Mouse (Mus musculus) heart, embryonic 11.5 days (tissue): Measurements from ENCODE around the gene Tor1a. TPM values are rescaled to one million over a fixed set of nuclear protein-coding genes. Genes with fewer than 3 reads are reported as not detected.

ENCODE experiments used
- ATAC-seq: fragments of 200-750 bp; cut with Nextera tagmentation; replicated peaks from 2 replicates; pipeline ENCODE4 v1.8.0; 2017; ENCODE audit warnings: moderate library complexity; ENCODE audit not compliant: insufficient number of reproducible peaks, low FRiP score, low TSS enrichment
- H3K27ac ChIP-seq: fragments of 300-500 bp; sonication (generic); 2 replicates; pipeline ENCODE4 v1.5.1; 2014; ENCODE audit warnings: mild to moderate bottlenecking, low read depth, low read length
- H3K27me3 ChIP-seq: fragments of 300-500 bp; sonication (generic); 2 replicates; pipeline ENCODE4 v1.6.1; 2014; ENCODE audit warnings: mild to moderate bottlenecking, low read length, mixed read lengths; ENCODE audit not compliant: control insufficient read depth, insufficient read depth
- H3K36me3 ChIP-seq: fragments of 300-500 bp; sonication (generic); 2 replicates; pipeline ENCODE4 v1.6.1; 2014; ENCODE audit warnings: mild to moderate bottlenecking, low read length, moderate library complexity, mixed read lengths; ENCODE audit not compliant: control insufficient read depth, insufficient read depth
- H3K4me1 ChIP-seq: fragments of 300-500 bp; sonication (generic); 2 replicates; pipeline ENCODE4 v1.6.1; 2014; ENCODE audit warnings: low read length; ENCODE audit not compliant: control insufficient read depth, insufficient read depth
- H3K4me2 ChIP-seq: fragments of 300-500 bp; sonication (generic); 2 replicates; pipeline ENCODE4 v1.6.1; 2014; ENCODE audit warnings: mild to moderate bottlenecking, moderate library complexity
- H3K4me3 ChIP-seq: fragments of 300-500 bp; sonication (generic); 2 replicates; pipeline ENCODE4 v1.5.1; 2014; ENCODE audit warnings: low read depth, low read length
- H3K9ac ChIP-seq: fragments of 300-500 bp; sonication (generic); 2 replicates; pipeline ENCODE4 v1.6.1; 2014; ENCODE audit warnings: mild to moderate bottlenecking, low read depth, low read length, moderate library complexity
- H3K9me3 ChIP-seq: fragments of 300-500 bp; sonication (generic); replicated peaks from 2 replicates; pipeline ENCODE4 v1.6.1; 2016; ENCODE audit warnings: low read length; ENCODE audit not compliant: control insufficient read depth
- WGBS: fragments of 180-500 bp; shearing (Covaris S2); extraction: QIAGEN DNeasy Blood & Tissue Kit; methylation state at CpG from one replicate; pipeline ENCODE4 v1.1.7; 2014; ENCODE audit not compliant: insufficient replicate concordance; 5-methylcytosine and 5-hydroxymethylcytosine counted together
- polyA plus RNA-seq: library from polyadenylated mRNA; unstranded; fragments of >200 nt; fragmentation: Nextera tagmentation; extraction: Ambion mirVana; gene quantifications from 2 replicates; pipeline ENCODE4 v1.2.1, GENCODE M21; 2014

The Tor1a gene
- polyA plus RNA-seq, 1 experiment from 2014 or later = 54.9 TPM

DNA sequence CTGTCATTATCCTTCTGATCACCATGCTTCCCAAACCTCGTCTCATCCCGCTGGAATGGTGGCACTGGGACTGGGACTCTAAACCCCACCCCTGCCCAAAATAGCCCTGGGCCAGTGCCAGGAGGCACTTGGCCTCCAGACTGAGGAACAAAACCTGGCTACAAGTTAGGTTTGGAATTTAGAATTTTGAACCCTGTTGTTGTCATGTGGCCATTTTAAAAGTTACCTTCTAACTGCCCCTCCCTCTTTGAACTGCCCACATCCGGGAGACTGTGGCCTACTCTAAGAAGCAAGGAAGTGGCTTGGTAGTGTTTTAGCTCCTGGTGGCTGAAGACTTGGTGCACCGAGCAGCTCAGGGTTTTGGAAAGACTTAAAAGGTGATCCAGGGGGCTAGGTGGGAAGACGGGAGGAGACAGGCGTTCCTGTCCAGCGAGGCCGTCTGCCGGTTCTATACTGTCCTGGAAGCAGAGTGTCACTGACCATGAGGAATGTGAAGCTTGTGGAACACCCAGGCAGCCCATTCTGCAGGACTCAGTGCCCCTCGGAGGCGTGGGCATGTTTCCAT is 27.8 kb upstream of the Tor1a start:
- peaks cover 16% of the 10 kb centered on the region for H3K4me1 ChIP-seq
- ATAC-seq = no peak
- peak overlapping the region; percentile 36; the same call in 1 of the 2 replicates for H3K9ac ChIP-seq
- H3K27me3 ChIP-seq = no peaks in the 10 kb centered on the region
- H3K4me2 ChIP-seq = peak overlapping the region; percentile 46
- no peaks in the 10 kb centered on the region for H3K36me3 ChIP-seq
- no peak overlapping the region for H3K4me3 ChIP-seq
- H3K9me3 ChIP-seq = no peaks in the 10 kb centered on the region
- peak overlapping the region; percentile 57; the same call in 1 of the 2 replicates for H3K27ac ChIP-seq
- 70% methylated on average over 11 of the region's 11 CpGs for WGBS

DNA sequence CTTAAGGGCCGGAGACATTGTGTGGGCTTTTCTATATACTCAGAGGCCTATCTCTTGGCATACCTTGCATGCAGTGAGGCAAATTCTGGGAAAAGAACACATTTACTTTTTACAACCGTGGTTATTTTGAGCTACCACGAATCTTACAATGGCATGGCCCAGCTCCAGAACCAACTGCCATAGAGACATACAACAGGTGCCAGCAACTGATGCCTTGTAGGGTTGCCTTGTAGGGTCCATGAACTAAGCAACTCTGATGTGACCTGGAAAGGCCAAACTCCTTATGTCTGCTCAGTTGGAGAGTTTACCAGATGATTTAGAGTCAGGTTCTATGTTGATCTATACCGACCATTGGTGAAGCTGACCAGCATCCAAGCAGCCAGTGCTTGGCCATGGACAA is 27.1 kb upstream of the Tor1a start:
- WGBS = 90% methylated on average over 4 of the region's 4 CpGs
- Histone ChIP-seq H3K4me2 (no peak overlapping the region), H3K27me3 (no peaks in the 10 kb centered on the region), H3K4me1 (peaks cover 16% of the 10 kb centered on the region), H3K27ac (no peak overlapping the region), H3K36me3 (no peaks in the 10 kb centered on the region), H3K4me3 (no peak overlapping the region), H3K9me3 (no peaks in the 10 kb centered on the region), H3K9ac (no peak overlapping the region)
- no peak for ATAC-seq

DNA sequence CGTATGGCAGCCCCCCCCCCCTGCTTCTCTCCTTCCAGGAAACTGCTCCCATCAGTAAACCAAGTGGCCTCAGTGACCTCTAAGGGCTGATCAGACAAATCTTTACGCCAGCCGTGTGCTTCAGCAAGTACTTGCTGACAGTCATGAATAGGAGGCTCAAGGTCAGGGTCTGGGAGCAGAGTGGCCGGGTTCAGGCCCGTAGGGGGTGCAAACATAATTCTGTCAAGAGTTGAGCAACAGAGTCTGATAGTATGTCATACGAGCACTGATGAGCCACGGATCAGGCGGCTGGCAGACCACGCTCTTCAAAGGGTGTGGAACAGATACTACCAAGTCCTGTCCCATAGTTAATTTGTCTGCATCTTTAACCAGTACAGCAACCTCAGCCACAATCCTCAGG is 22.5 kb upstream of the Tor1a start:
- no peak for ATAC-seq
- H3K36me3 ChIP-seq = no peaks in the 10 kb centered on the region
- H3K9ac ChIP-seq = no peak overlapping the region
- H3K4me3 ChIP-seq = no peak overlapping the region
- no peaks in the 10 kb centered on the region for H3K9me3 ChIP-seq
- H3K4me2 ChIP-seq = no peak overlapping the region
- H3K27ac ChIP-seq = no peak overlapping the region
- H3K27me3 ChIP-seq = no peaks in the 10 kb centered on the region
- 79% methylated on average over 9 of the region's 9 CpGs for WGBS
- H3K4me1 ChIP-seq = peaks cover 7% of the 10 kb centered on the region; the same call in 1 of the 2 replicates

DNA sequence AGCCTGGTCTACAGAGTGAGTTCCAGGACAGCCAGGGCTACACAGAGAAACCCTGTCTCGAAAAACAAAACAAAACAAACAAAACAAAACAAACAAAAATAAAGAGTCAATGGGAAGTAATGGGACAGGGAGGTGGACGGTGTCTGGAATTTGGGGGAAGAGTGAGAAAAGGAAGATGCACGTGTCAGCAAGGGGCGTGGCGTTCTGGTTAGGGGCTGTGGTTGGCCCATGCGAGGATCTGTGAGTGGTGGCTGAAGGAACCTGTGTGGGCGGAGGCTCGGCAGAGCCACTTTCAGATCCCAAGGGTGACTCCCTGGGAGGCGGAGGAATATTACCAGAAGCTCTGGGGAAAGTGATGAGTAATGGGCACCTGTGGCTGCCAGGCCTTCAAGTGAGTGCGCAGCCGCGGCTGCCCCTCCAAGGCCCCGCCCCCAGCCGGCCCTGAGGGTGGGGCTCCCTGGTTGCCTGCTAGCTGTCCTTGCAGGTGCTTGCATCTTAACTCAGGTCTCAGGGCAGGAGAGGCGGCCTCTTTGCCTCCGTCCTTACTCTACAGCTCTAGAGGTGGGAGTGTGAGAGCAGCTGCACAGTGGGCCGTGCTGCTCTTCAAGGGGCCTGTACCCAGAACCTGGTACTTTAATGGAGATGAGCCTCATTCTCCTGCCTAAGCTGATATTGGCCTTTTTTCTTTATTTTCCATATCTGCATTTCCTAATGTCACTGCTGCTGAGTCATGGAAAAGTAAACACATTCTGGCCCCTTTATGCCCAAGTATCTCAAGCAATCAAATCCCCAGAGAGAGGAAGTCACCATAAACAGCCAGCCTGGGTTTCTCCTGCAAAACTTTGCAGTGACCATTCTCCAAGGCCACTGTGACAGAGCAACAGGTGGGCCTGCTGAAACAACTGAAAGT is 17.6 kb upstream of the Tor1a start:
- H3K4me1 ChIP-seq = peaks cover 19% of the 10 kb centered on the region
- H3K4me2 ChIP-seq = peak overlapping the region; percentile 12
- H3K9ac ChIP-seq = no peak overlapping the region
- no peak overlapping the region for H3K27ac ChIP-seq
- no peaks in the 10 kb centered on the region for H3K9me3 ChIP-seq
- 21% methylated on average over 17 of the region's 17 CpGs for WGBS
- H3K36me3 ChIP-seq = no peaks in the 10 kb centered on the region
- no peak for ATAC-seq
- H3K4me3 ChIP-seq = no peak overlapping the region
- no peaks in the 10 kb centered on the region for H3K27me3 ChIP-seq

DNA sequence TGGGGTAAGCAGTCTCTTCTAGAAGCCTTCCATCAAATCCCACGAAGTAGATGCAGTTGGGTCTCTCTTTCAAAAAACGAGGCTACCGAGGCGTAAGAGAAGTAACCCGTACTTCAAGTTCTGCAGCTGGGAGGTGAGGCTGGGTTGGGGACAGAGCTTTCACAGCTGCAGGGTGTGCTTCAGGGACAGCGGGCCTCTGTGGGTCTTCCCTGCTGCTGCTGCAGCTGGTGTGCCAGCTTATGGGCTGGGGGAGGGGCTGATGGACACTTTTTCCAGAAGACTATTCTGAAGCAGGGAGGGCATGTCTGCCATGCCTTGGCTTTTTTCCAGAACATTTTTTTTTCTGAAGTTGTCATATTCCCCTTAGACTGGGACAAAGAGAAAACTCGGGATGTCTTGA is 15.3 kb upstream of the Tor1a start:
- Histone ChIP-seq H3K36me3 (peaks cover 11% of the 10 kb centered on the region; the same call in 1 of the 2 replicates), H3K4me2 (peak overlapping the region; percentile 91), H3K4me3 (peak overlapping the region; percentile 85), H3K4me1 (peaks cover 19% of the 10 kb centered on the region), H3K27me3 (no peaks in the 10 kb centered on the region), H3K27ac (no peak overlapping the region), H3K9me3 (no peaks in the 10 kb centered on the region), H3K9ac (peak overlapping the region; percentile 74; the same call in 1 of the 2 replicates)
- WGBS = 54% methylated on average over 7 of the region's 7 CpGs
- no peak for ATAC-seq

DNA sequence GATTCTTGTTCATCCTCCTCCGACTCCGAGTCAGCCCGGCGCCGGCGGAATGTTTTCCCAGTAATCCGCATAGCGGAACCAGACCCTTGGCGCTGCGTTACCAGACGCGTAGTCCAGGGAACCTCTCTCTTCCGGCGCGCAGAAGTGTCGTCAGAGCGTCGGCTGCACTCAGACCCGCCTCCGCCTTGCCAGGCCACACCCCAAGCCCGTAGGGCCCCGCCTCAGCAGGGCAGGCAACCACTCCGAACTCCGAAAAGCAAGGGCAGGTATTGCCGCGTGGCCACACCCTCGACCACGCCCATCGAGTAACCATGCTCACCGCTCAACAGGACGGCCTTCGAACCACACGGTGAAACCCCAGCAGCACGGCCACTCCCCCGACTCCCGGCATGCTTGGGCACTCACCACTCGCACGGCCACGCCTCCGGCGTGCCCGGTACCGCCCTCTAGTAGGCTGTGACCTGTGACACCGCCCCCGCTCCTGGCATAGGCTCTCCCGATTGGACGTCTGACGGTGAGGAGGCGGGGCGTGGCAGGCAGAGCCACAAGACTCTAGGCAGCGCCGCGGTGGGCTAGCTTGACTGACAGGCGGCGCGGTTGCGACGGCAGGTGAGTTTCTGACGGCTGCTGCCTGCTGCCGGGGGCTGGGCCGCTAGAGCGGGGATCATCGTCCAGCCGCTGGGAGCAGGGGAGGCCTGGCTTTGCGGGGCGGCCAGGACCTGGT is 14.2 kb upstream of the Tor1a start, which contains the start of the genes BC005624 and Usp20:
BC005624 (minus strand) TSS at position 412 of the 724 bp plus-strand sequence.
Usp20 (plus strand) TSS at position 490 of the 724 bp plus-strand sequence.
- Histone ChIP-seq H3K36me3 (peaks cover 18% of the 10 kb centered on the region; the same call in 1 of the 2 replicates), H3K27me3 (no peaks in the 10 kb centered on the region), H3K4me1 (peaks cover 19% of the 10 kb centered on the region), H3K4me2 (peak within 1 kb of the TSS; percentile 91), H3K9ac (peak within 1 kb of the TSS; percentile 74), H3K4me3 (peak within 1 kb of the TSS; percentile 85), H3K9me3 (no peaks in the 10 kb centered on the region), H3K27ac (peak within 1 kb of the TSS; percentile 17)
- WGBS = under 1% methylated on average over 66 of the region's 66 CpGs
- peak; percentile 96 for ATAC-seq

DNA sequence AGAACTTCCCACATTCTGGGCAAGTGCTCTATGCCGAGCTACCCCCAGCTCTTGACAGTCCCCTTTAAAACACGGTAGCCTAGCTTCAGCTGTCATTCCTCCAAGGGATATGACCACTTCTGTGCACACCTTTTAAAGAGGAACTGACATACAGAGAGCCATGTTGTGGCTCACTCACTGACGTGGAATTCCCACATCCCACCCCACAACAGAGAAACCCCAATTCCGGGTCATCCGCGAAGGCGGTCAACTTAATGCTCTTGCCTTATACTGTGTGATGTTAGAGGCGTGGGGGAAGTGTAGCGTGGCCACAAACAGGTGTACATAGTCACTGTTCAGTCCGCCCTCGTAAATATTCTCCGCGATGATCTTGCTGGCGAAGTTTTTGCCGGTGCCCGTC is 907 bp downstream of the Tor1a start:
- Histone ChIP-seq H3K27ac (no peak overlapping the region), H3K4me3 (peak overlapping the region; percentile 98), H3K4me1 (peaks cover 10% of the 10 kb centered on the region), H3K9me3 (no peaks in the 10 kb centered on the region), H3K9ac (peak overlapping the region; percentile 90), H3K36me3 (peaks cover 9% of the 10 kb centered on the region; the same call in 1 of the 2 replicates), H3K27me3 (no peaks in the 10 kb centered on the region), H3K4me2 (peak overlapping the region; percentile 68)
- WGBS = 22% methylated on average over 16 of the region's 16 CpGs
- no peak for ATAC-seq

DNA sequence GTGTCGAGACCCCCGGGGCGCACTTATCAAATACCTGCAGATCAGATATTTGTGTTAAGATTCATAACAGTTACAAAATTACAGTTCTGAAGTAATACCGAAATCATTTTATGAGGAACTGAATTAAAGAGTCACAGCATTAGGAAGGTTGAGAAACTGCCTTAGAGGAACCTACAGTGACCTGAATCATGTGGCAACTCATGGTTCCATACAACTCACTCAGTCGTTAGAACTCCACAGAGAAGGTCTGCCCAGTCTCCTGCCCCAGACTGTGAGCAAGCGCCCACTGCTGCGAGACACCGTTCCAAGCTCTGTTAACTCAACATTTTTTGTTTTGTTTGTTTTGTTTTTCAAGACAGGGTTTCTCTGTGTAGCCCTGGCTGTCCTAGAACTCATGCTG is 2.1 kb downstream of the Tor1a start:
- H3K27ac ChIP-seq = no peak overlapping the region
- H3K4me2 ChIP-seq = no peak overlapping the region
- WGBS = 88% methylated on average over 8 of the region's 8 CpGs
- peaks cover 10% of the 10 kb centered on the region for H3K4me1 ChIP-seq
- H3K27me3 ChIP-seq = no peaks in the 10 kb centered on the region
- H3K36me3 ChIP-seq = peaks cover 14% of the 10 kb centered on the region; the same call in 1 of the 2 replicates
- H3K9ac ChIP-seq = no peak overlapping the region
- ATAC-seq = no peak
- no peaks in the 10 kb centered on the region for H3K9me3 ChIP-seq
- H3K4me3 ChIP-seq = no peak overlapping the region
